Mouse (Mus musculus) mouse trophoblast stem cell (cell line): ENCODE data around the gene Hoxb7.

Experiments used
- in situ Hi-C, 2 experiments: fragments of 300-500 bp; cut with MseI, MboI; formaldehyde crosslinking; loops; 2 replicates in 1 of 2; 3 replicates in 1 of 2; pipeline ENCODE4 v1.15.1; 2025

Hoxb7 gene

GRCm38 (mm10) chr11:96299781-96300180 is 13.4 kb downstream of the Hoxb7 start:
- in situ Hi-C loops: no loop called here

DNA sequence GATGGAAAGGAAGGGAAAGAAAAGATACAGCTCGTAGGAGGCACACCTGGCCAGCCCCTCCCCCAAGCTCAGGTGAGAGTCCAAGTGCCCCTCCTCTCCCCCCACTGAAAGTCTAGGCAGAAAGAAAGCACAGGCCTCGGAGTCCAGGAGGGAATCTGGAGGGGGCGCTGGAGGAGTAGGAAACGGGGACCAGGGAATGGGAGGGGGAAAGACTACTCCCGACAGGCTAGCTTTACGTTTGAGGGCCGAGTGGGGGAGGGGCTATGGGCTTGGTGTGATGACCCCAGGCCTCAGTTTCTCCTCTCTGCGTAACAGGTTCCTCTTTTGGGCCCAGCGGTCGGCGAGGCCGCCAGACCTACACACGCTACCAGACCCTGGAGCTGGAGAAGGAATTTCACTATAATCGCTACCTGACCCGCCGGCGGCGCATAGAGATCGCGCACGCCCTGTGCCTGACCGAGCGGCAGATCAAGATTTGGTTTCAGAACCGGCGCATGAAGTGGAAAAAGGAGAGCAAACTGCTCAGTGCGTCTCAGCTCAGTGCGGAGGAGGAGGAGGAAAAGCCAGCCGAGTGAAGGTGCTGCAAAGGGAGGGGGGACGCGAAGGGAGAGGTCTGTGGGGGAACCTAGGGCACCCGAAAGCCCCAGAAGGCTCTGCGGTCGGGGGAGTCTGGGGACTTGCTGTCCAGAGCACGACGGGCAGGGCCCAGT is 14.1 kb downstream of the Hoxb7 start:
- in situ Hi-C loops: no loop called here

GRCm38 (mm10) chr11:96301064-96301431 is 14.6 kb downstream of the Hoxb7 start:
- in situ Hi-C loops: no loop called here

DNA sequence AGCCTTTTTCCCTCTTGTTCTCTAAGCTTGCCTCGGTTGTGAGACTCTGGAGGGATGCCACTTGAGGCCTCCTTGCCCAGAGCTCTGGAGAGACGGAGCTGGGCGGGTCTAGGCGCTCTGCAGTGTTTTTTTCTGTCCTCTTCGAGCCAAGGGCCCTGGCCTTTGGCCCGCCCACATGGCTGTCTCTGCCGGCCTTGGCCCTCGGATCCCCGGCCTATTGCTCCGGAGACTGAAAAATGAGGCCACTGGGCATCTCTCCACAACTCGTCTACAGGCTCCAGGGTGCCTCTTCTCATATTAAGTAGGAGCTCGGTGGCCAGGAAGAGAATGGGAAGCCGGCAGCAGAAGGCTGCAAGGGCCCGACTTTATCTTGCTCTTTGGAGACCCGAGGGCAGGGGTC is 15.4 kb downstream of the Hoxb7 start:
- in situ Hi-C loops: no loop called here

- in situ Hi-C loops: no loop called here
These were observed 16.1 kb downstream of the Hoxb7 start for GRCm38 (mm10) chr11:96302381-96303150.

DNA sequence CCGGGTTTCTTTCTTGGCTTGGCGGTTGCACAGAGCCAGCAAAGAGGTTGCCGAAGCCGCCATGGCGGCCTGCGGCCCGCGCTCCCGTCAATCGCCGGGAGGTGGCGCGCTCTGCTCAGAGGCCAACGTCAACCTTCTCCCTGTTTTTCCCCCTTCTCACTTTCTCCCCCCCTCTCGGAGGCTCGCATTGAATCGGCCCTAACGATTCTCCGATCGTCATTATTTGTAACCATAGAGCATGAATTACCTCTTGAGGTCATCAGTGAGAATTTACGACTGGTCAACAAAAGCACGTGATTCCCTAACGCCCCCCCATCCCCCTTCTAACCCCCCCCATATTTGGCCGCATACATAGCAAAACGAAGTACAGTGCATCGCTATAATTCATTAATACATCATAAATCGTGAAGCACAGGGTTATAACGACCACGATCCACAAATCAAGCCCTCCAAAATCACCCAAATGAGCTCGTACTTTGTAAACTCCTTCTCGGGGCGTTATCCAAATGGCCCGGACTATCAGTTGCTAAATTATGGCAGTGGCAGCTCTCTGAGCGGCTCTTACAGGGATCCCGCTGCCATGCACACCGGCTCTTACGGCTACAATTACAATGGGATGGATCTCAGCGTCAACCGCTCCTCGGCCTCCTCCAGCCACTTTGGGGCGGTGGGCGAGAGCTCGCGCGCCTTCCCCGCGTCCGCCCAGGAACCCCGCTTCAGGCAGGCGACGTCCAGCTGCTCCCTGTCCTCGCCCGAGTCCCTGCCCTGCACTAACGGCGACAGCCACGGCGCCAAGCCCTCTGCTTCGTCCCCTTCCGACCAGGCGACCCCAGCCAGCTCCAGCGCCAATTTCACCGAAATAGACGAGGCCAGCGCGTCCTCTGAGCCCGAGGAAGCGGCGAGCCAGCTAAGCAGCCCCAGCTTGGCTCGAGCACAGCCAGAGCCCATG is 17.0 kb downstream of the Hoxb7 start, which contains the start of gene Hoxb5:
Hoxb5 (plus strand) TSS at position 186 of the 949 bp plus-strand sequence.
- in situ Hi-C loops: no loop called here

DNA sequence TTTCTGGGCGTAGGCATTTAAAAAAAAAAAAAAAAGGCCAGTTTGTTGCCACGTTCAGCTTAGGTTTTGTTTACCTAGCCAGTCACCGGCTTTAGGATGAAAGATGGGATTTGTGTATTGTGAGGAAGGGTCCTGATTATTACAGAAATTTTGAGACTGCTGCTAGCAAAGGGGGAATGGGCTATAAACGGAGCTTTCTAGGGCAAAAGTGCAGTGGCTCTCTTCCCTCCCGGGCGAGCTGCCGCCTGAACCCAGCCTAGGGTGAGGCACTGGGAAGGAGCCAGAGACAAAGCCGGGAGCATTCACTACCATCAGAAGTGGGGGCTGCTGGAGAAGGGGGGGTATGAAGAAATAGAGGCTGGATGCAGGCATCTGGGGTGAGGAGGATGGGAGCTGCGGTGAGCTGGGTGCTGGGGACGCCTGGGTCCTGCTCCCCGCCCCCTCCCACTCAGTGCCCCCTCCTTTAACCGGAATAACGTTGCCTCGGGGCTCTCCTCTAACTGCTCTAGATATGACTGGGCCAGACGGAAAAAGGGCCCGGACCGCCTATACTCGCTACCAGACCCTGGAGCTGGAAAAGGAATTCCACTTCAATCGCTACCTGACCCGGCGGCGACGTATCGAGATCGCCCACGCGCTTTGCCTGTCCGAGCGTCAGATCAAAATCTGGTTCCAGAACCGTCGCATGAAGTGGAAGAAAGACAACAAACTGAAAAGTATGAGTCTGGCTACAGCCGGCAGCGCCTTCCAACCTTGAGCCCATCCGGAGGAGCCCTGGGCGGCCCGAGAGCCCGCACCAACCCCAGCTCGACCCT is 18.2 kb downstream of the Hoxb7 start:
- in situ Hi-C loops: no loop called here

GRCm38 (mm10) chr11:96305505-96306182 is 19.2 kb downstream of the Hoxb7 start:
- in situ Hi-C loops: no loop called here

DNA sequence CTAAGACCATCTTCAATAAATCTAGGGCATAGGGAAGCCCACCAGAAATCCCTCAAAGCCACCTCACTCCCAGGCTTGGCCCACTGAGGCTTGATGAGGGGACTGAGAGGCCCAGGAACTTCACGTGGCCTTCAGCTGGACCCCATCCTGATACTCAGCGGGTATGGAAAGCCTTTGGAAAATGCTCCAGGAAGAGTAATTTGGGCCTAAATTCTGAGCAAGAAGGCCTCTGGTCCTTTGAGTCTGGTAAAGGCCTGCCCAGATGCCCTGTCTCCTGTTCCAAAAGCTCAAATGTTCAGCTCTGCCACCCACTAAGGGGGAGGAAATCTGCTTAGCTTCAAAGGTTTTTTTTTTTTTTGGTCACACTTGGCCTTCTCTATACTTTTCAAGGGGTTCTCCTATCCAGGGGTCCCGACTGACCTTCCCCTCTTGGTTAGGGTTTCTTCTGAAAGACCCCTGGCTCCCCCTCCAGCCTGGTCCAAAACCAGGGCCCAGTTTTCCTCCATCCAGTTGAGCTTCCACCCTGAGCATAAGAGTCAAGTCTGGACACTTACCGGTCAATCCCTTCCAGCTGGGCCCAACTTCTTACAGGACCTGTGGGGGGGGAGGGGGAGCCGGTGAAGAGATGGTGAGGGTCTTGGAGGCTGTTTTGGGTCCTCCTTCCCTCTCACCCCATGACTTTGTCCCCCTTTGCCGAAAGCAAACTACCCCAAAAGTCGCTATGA is 19.9 kb downstream of the Hoxb7 start:
- in situ Hi-C loops: no loop called here

DNA sequence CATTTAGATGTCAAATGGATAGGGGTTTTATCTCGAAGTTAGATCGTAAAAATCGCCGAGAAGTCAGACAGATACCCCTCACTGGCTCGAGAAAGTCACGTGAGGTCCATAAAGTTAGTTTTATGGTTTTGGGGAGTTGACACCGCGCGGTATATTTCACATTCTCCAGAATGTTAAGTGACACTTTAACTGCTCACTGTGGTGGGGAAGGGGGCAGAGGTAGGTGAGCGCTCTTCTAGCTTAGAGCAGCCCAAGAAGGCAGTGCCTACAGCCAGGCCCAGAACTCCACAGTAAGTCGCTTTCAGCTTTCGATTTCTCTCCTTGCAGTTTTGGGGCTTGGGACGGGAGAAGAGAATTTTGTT is 20.5 kb downstream of the Hoxb7 start:
- in situ Hi-C loops: no loop called here

DNA sequence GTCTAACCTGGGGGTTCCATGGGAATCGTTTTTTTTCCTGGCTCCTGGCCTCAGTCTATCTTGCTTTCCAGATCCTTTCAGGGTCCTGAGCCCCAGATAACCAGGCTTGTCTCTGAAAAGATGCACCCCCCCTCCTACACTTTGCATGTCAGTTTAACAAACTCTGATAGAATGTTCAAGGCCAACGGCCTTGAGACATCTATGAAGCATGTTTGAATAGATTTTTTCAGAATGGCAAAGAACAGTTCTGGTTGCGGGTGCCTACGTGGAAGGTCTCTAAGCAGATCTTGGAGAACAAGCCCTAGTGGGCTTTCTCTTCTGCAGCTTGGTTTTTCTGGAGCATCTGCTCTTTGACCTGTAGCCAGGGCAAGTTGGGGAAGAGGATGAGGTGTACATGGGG is 22.3 kb downstream of the Hoxb7 start:
- in situ Hi-C loops: no loop called here

DNA sequence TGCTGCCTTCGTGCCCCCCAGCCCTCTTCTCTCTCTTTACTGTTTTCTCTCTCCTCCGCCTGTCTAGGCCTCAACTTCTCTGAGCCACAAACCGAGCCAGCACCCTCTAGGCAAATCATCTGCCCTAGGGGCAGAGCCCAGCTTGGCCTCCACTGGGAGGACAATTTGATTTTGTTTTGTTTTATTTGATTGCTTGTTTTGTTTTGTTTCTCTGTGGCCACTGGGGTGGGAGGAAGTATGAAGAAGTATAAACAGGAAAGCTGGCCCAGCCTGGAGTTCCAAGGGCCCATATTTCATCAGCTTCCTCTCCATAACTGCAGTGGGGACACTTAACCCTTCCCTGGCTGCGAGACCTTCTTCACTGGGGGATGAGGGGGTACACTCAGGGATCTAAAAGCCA is 22.9 kb downstream of the Hoxb7 start:
- in situ Hi-C loops: no loop called here

DNA sequence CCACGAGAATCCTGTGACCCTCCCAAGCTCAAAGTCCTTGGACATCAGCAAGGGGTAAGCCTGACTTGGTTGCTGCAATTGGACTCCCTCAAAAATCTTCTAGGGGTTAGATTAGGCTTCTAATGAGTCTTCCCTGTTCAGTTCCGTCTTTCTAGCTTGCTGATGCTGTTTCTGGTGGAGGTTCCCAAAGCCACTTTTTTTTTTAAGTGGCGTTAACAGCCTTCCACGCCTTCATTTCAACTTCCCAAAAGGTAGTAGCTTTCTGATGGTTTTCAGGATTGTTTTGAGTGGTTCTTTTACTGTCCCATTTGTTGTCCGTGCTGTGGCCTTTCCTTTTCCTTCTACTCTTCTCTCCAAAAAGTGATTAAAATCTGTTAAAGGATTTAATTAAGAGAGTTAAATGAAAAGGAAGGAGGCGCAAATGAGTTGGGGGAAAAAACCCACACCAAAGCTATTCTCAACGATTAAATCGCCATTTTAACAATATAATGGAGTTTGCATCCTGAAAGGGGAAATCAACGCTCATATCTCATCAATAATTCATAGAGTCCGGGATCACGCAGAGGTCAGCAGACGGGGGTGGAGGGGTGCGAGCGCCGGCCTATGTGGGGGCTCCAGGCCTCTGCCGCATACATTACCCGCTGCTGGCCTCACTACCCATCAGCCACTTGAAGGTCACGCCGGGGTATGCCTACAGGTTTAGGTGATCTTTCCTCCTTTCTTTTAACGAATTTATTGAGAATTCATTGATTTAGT is 23.9 kb downstream of the Hoxb7 start:
- in situ Hi-C loops: loop anchor here (5.0 kb wide), 1 partner anchor 227 kb away; no protein-coding TSS in a partner anchor

DNA sequence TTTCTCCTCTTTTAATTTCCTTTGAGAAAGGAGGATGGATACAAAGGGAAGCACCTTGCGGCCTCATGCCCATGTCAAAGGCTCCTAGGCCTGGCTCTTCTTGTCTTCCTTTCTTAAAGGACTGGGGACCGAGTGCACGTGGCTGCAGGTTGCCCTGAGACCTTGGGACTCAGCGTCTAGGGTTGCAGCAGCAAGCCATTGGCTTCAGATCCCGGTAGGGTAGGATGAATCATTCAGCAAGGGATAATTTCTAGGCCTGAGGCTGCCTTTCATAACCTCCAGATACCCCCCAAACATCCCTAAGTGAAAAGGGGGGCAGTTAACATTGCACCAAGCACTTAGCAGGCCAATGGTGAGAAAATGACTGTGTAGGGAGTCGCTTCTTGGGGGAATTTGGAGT is 24.7 kb downstream of the Hoxb7 start:
- in situ Hi-C loops: loop anchor here (5.0 kb wide), 1 partner anchor 226 kb away; no protein-coding TSS in a partner anchor

- in situ Hi-C loops: loop anchor here (5.0 kb wide), 1 partner anchor 226 kb away; no protein-coding TSS in a partner anchor
These were observed 25.3 kb downstream of the Hoxb7 start for GRCm38 (mm10) chr11:96311520-96312417.

GRCm38 (mm10) chr11:96313134-96313533 is 26.7 kb downstream of the Hoxb7 start:
- in situ Hi-C loops: loop anchor here (5.0 kb wide), 1 partner anchor 224 kb away; no protein-coding TSS in a partner anchor

DNA sequence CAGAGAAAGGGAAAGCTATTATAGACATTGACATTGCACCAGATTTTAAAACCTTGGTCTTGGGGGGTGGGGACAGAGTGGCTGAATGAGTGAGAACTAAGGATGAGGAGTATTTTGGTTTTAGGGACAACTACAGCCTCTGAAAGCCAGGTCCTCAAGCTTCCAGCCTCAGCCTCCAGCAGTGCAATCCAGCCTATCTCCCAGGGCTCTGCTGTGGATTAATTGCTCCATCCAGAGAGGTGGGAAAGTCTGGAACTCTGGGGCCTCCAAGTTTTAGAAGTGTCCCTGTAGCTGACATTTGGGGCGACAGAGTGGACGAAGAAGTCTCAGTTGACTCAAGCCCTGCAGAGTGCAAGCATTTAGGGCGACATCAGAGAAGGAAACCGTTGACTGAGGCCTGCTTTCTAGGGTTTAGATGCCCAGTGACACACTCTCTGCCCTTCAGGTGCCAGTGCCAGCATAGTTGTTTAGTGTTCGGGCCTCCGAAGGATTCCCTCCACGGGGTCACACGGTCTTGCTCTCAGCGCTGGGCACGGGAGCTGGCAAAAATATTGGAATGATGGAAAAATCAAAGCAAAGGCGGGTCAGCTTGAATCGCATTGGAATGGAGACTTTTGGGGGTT is 27.5 kb downstream of the Hoxb7 start:
- in situ Hi-C loops: loop anchor here (5.0 kb wide), 1 partner anchor 223 kb away; no protein-coding TSS in a partner anchor
